Mouse (Mus musculus): ENCODE results near the gene Angptl4. TPM values are rescaled to one million over a fixed set of nuclear protein-coding genes. Genes with fewer than 3 reads are reported as not detected.

Gene Angptl4
- polyA plus RNA-seq, 1 experiment from 2014 or later, result 16.6 TPM

DNA sequence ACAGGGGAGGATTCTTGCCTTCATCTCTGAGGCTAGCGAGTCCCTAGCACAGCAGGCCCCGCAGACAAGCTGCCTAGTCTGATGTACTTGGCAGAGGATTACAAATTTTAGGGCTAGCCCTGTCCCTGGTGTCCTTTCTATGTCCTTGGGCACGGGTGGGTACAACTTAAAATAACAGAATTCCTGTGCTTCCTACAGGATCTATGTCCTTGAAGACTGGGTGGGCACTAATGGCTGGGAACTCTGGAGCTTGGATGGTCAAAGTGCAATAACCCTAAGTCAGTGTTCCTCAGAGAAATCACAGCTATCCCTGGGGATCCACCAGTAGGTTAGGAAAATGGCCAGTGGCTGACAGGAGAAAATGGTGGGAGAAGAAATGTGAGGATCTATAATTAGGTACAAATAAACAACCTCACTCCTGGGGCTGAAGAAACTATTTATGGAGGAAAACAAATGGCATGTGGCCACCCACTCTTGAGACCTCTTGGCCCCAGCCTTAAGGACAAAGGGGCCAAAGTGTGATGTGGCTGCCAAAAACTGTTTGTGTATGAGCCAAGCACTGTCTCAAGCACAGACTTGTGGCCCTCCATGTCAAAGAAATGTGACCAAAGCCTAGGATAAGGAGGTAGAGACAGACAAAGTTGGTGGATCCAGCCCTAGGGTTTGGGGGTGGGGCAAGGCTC is 25.4 kb downstream of the Angptl4 start:
- H3K36me3 ChIP-seq (ENCODE audit: control insufficient read depth, insufficient read depth, low read length), result no peaks in the 10 kb centered on the region; the same call in 1 of the 2 replicates

DNA sequence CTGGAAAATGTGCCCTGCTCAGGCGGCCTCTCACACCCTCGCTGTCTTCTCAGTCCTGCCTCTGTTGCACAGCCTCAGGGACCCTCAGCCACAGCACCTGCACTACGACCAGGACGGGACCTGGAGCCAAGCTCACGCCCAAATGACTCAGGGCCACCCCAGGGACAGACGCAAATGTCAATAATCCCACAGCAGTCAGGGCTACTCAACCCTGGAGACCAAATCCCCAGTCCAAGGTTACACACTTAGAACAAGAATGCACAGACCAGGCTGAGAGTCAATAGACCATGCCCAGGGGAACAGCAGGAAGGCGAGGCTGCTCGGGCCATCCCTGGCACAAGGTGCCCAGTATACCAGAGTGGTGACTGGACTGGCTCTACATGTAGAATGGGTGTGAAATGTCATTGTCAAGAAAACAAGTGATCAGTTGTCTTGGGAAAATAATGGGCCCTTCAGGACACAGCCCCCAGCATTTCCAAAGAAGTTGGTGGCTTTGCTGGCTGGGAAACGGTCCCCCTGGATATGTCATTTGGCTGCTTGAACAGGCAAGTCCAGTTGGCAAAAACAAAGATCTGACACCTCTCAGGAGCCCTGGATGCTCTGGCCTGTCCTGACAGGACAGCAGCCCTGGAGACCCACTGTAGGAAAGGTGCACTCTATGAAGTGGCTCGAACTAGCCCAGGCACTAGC is 26.1 kb downstream of the Angptl4 start:
- ATAC-seq (replicated peaks; ENCODE audit: low FRiP score), result no peak
- WGBS, result 90% methylated on average over 10 of the region's 10 CpGs

More for the DNA sequence above, 25.4 kb downstream of the Angptl4 start:
- H3K4me3 ChIP-seq (ENCODE audit: low read depth, low read length), result no peak overlapping the region
- no peaks in the 10 kb centered on the region for H3K9me3 ChIP-seq (ENCODE audit: control insufficient read depth, low read length)
- H3K27me3 ChIP-seq (ENCODE audit: control insufficient read depth, insufficient read depth, low read length), result no peaks in the 10 kb centered on the region
- H3K9ac ChIP-seq (ENCODE audit: low read length), result no peak overlapping the region
- no peak overlapping the region for H3K4me2 ChIP-seq (ENCODE audit: low read depth, low read length, severe bottlenecking)
- H3K4me1 ChIP-seq (replicated peaks; ENCODE audit: control insufficient read depth, insufficient read depth, low read length), result peaks cover 10% of the 10 kb centered on the region
- H3K27ac ChIP-seq (ENCODE audit: low read depth, low read length), result no peak overlapping the region
- ATAC-seq (replicated peaks; ENCODE audit: low FRiP score) (no peak), DNase-seq (ENCODE audit: low spot score) (no peak)
- WGBS, result 91% methylated on average over 3 of the region's 3 CpGs

GRCm38 (mm10) chr17:33754656-33755055 is 27.0 kb downstream of the Angptl4 start:
- H3K4me2 ChIP-seq (ENCODE audit: low read depth, low read length, severe bottlenecking), result no peak overlapping the region
- DNase-seq (ENCODE audit: low spot score) (no peak), ATAC-seq (replicated peaks; ENCODE audit: low FRiP score) (no peak)
- no peaks in the 10 kb centered on the region for H3K27me3 ChIP-seq (ENCODE audit: control insufficient read depth, insufficient read depth, low read length)
- H3K27ac ChIP-seq (ENCODE audit: low read depth, low read length), result no peak overlapping the region
- H3K4me3 ChIP-seq (ENCODE audit: low read depth, low read length), result no peak overlapping the region
- no peaks in the 10 kb centered on the region; the same call in 1 of the 2 replicates for H3K36me3 ChIP-seq (ENCODE audit: control insufficient read depth, insufficient read depth, low read length)
- H3K9ac ChIP-seq (ENCODE audit: low read length), result no peak overlapping the region
- no peaks in the 10 kb centered on the region for H3K9me3 ChIP-seq (ENCODE audit: control insufficient read depth, low read length)
- H3K4me1 ChIP-seq (replicated peaks; ENCODE audit: control insufficient read depth, insufficient read depth, low read length), result peaks cover 10% of the 10 kb centered on the region
- 74% methylated on average over 1 of the region's 1 CpGs for WGBS

More for the DNA sequence above, 26.1 kb downstream of the Angptl4 start:
- Histone ChIP-seq H3K4me3 (ENCODE audit: low read depth, low read length) (no peak overlapping the region), H3K4me2 (ENCODE audit: low read depth, low read length, severe bottlenecking) (no peak overlapping the region), H3K27ac (ENCODE audit: low read depth, low read length) (no peak overlapping the region), H3K4me1 (replicated peaks; ENCODE audit: control insufficient read depth, insufficient read depth, low read length) (peaks cover 10% of the 10 kb centered on the region), H3K27me3 (ENCODE audit: control insufficient read depth, insufficient read depth, low read length) (no peaks in the 10 kb centered on the region), H3K9ac (ENCODE audit: low read length) (no peak overlapping the region), H3K9me3 (ENCODE audit: control insufficient read depth, low read length) (no peaks in the 10 kb centered on the region), H3K36me3 (ENCODE audit: control insufficient read depth, insufficient read depth, low read length) (no peaks in the 10 kb centered on the region; the same call in 1 of the 2 replicates)
- no peak for DNase-seq (ENCODE audit: low spot score)

DNA sequence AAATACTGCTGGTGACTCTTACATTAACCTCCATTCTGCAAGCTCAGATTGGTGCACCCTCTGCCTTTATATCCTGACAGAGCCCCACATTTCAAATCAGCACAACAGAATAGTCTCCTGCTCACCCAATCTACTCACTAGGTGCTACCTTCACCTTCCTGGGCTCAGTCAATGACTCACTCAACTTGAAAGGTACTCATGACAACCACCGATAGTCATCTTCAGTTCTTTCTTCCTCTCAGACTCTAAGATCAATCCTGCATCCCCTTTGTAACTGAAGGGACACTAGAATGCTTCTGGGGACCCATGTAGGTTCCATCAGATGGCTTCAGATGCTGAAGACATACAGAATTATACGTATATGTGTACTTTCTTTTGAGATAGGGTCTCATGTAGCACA is 29.3 kb downstream of the Angptl4 start:
- no peak for ATAC-seq (replicated peaks; ENCODE audit: low FRiP score)
- Histone ChIP-seq H3K9ac (ENCODE audit: low read length) (no peak overlapping the region), H3K27ac (ENCODE audit: low read depth, low read length) (no peak overlapping the region), H3K27me3 (ENCODE audit: control insufficient read depth, insufficient read depth, low read length) (no peaks in the 10 kb centered on the region), H3K36me3 (ENCODE audit: control insufficient read depth, insufficient read depth, low read length) (peaks cover 4% of the 10 kb centered on the region; the same call in 1 of the 2 replicates), H3K4me1 (replicated peaks; ENCODE audit: control insufficient read depth, insufficient read depth, low read length) (no peaks in the 10 kb centered on the region), H3K9me3 (ENCODE audit: control insufficient read depth, low read length) (no peaks in the 10 kb centered on the region), H3K4me2 (ENCODE audit: low read depth, low read length, severe bottlenecking) (no peak overlapping the region), H3K4me3 (ENCODE audit: low read depth, low read length) (no peak overlapping the region)
- WGBS, result 96% methylated on average over 2 of the region's 2 CpGs
- no peak for DNase-seq (ENCODE audit: low spot score)

- Histone ChIP-seq H3K36me3 (ENCODE audit: control insufficient read depth, insufficient read depth, low read length) (peaks cover 6% of the 10 kb centered on the region), H3K9ac (ENCODE audit: low read length) (no peak overlapping the region), H3K4me2 (ENCODE audit: low read depth, low read length, severe bottlenecking) (no peak overlapping the region), H3K9me3 (ENCODE audit: control insufficient read depth, low read length) (no peaks in the 10 kb centered on the region), H3K27ac (ENCODE audit: low read depth, low read length) (no peak overlapping the region), H3K27me3 (ENCODE audit: control insufficient read depth, insufficient read depth, low read length) (no peaks in the 10 kb centered on the region), H3K4me1 (replicated peaks; ENCODE audit: control insufficient read depth, insufficient read depth, low read length) (no peaks in the 10 kb centered on the region), H3K4me3 (ENCODE audit: low read depth, low read length) (no peak overlapping the region)
- ATAC-seq (replicated peaks; ENCODE audit: low FRiP score) (no peak), DNase-seq (ENCODE audit: low spot score) (no peak)
Observed at GRCm38 (mm10) chr17:33751181-33751580, 30.4 kb downstream of the Angptl4 start.

GRCm38 (mm10) chr17:33749451-33749850 is 32.2 kb downstream of the Angptl4 start:
- no peak overlapping the region for H3K27ac ChIP-seq (ENCODE audit: low read depth, low read length)
- no peak for DNase-seq (ENCODE audit: low spot score)
- ATAC-seq (replicated peaks; ENCODE audit: low FRiP score), result no peak
- H3K4me1 ChIP-seq (replicated peaks; ENCODE audit: control insufficient read depth, insufficient read depth, low read length), result no peaks in the 10 kb centered on the region
- no peak overlapping the region for H3K4me3 ChIP-seq (ENCODE audit: low read depth, low read length)
- H3K27me3 ChIP-seq (ENCODE audit: control insufficient read depth, insufficient read depth, low read length), result no peaks in the 10 kb centered on the region
- 93% methylated on average over 5 of the region's 5 CpGs for WGBS
- no peak overlapping the region for H3K4me2 ChIP-seq (ENCODE audit: low read depth, low read length, severe bottlenecking)
- H3K9me3 ChIP-seq (ENCODE audit: control insufficient read depth, low read length), result no peaks in the 10 kb centered on the region
- H3K9ac ChIP-seq (ENCODE audit: low read length), result no peak overlapping the region
- peaks cover 12% of the 10 kb centered on the region for H3K36me3 ChIP-seq (ENCODE audit: control insufficient read depth, insufficient read depth, low read length)

DNA sequence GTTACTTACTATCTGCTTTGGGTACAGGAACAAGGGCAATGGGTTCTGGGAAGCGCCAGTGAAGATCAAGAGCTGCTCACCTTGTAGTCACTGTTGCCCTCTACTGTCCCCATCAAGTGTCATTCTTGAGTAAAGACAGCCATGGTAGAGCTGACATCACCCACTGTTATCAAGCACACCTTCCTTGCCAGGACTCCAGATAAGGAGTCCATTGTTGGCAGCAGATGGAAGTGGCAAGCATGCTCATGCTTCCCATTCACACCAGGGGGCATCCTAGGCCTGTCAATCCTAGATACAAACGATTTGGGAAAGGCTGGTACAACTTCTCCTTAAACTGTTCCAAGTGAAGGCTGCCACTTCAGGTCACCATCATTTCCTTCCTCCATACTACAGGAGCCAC is 35.6 kb downstream of the Angptl4 start:
- 67% methylated on average over 2 of the region's 2 CpGs for WGBS
- H3K27me3 ChIP-seq (ENCODE audit: control insufficient read depth, insufficient read depth, low read length), result no peaks in the 10 kb centered on the region
- DNase-seq (ENCODE audit: low spot score) (no peak), ATAC-seq (replicated peaks; ENCODE audit: low FRiP score) (no peak)
- H3K4me2 ChIP-seq (ENCODE audit: low read depth, low read length, severe bottlenecking), result no peak overlapping the region
- H3K4me1 ChIP-seq (replicated peaks; ENCODE audit: control insufficient read depth, insufficient read depth, low read length), result no peaks in the 10 kb centered on the region
- H3K9me3 ChIP-seq (ENCODE audit: control insufficient read depth, low read length), result no peaks in the 10 kb centered on the region
- no peak overlapping the region for H3K4me3 ChIP-seq (ENCODE audit: low read depth, low read length)
- no peak overlapping the region for H3K9ac ChIP-seq (ENCODE audit: low read length)
- peaks cover 12% of the 10 kb centered on the region for H3K36me3 ChIP-seq (ENCODE audit: control insufficient read depth, insufficient read depth, low read length)
- H3K27ac ChIP-seq (ENCODE audit: low read depth, low read length), result no peak overlapping the region

- Histone ChIP-seq H3K4me2 (ENCODE audit: low read depth, low read length, severe bottlenecking) (no peak overlapping the region), H3K27me3 (ENCODE audit: control insufficient read depth, insufficient read depth, low read length) (no peaks in the 10 kb centered on the region), H3K36me3 (ENCODE audit: control insufficient read depth, insufficient read depth, low read length) (peaks cover 12% of the 10 kb centered on the region), H3K4me1 (replicated peaks; ENCODE audit: control insufficient read depth, insufficient read depth, low read length) (no peaks in the 10 kb centered on the region), H3K9me3 (ENCODE audit: control insufficient read depth, low read length) (no peaks in the 10 kb centered on the region), H3K27ac (ENCODE audit: low read depth, low read length) (no peak overlapping the region), H3K9ac (ENCODE audit: low read length) (no peak overlapping the region), H3K4me3 (ENCODE audit: low read depth, low read length) (no peak overlapping the region)
- WGBS, result 92% methylated on average over 5 of the region's 5 CpGs
- DNase-seq (ENCODE audit: low spot score) (no peak), ATAC-seq (replicated peaks; ENCODE audit: low FRiP score) (no peak)
Observed at GRCm38 (mm10) chr17:33744686-33745384, 36.8 kb downstream of the Angptl4 start.
